Comparison of ENCODE assay signal across 8 mouse cellular contexts in the genomic region with DNA sequence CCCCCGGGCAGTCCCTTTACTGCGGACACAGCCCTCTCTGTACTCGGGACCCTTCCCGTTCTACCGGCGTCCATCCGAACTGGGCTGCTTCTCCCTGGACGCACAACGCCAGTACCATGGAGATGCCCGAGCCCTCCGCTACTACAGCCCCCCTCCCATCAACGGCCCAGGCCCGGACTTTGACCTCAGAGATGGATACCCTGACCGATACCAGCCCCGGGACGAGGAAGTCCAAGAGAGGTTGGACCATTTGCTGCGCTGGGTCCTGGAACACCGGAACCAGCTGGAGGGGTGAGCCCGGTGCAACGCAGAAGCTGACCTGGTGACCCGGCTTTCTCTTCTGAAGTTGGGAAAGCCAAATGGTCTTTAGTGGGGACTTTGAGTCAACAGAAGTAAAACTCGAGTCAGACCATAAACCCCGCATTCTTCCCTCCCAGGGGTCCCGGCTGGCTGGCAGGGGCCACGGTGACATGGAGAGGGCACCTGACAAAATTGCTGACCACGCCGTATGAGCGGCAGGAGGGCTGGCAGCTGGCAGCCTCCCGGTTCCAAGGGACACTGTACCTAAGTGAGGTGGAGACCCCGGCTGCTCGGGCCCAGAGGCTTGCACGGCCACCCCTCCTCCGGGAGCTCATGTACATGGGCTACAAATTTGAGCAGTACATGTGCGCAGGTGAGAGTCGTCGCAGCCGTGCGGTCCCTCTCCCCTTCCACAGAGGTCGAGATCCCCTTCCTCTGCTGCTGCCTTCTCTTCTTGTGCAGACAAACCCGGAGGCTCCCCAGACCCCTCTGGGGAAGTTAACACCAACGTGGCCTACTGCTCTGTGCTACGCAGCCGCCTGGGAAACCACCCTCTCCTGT. TPM values are rescaled to one million over a fixed set of nuclear protein-coding genes. Genes with fewer than 3 reads are reported as not detected.
DNase-seq lines count a peak whose midpoint lies in the region; ATAC-seq and TF ChIP-seq lines count a peak whose summit lies in the region.

No protein-coding gene starts in this region.

- no peaks in the 10 kb centered on the region for H3K9me3 ChIP-seq in intestine, embryonic 14.5 days (ENCODE audit: control insufficient read depth, low read length)
- no peaks in the 10 kb centered on the region for H3K9me3 ChIP-seq in megakaryocyte, embryonic 14.5 days

- peak overlapping the region; percentile 78 for H3K9ac ChIP-seq in intestine, embryonic 14.5 days (ENCODE audit: low read length)

- TF ChIP-seq POLR2A in testis, adult 2 months (IDR thresholded peaks at IDR 0.05; ENCODE audit: control insufficient read depth, low read depth, low read length) = no peak

- H3K27ac ChIP-seq in testis, adult 2 months (ENCODE audit: control insufficient read depth, insufficient read depth, low read depth, low read length) = peak overlapping the region; percentile 86
- peak overlapping the region; percentile 73 for H3K27ac ChIP-seq in intestine, embryonic 14.5 days (ENCODE audit: low read depth)

- TF ChIP-seq CTCF in testis, adult 2 months (IDR thresholded peaks at IDR 0.05; ENCODE audit: control insufficient read depth, insufficient read depth, insufficient replicate concordance, low read depth, low read length) = no peak

- peak; percentile 4; the same call in 1 of the 2 replicates for ATAC-seq in intestine, embryonic 14.5 days (replicated peaks; ENCODE audit: low FRiP score, low TSS enrichment, low read depth)

- H3K4me2 ChIP-seq in intestine, embryonic 14.5 days (ENCODE audit: low read length) = peak overlapping the region; percentile 94

- 35% methylated on average over 43 of the region's 43 CpGs for WGBS in intestine, embryonic 14.5 days

- peaks cover 14% of the 10 kb centered on the region for H3K4me1 ChIP-seq in testis, adult 2 months (ENCODE audit: control insufficient read depth, insufficient read depth, low read length)
- peaks cover 17% of the 10 kb centered on the region for H3K4me1 ChIP-seq in intestine, embryonic 14.5 days (replicated peaks; ENCODE audit: control insufficient read depth, insufficient read depth, low read length)
- H3K4me1 ChIP-seq in megakaryocyte, embryonic 14.5 days = peaks cover 36% of the 10 kb centered on the region

- no peaks in the 10 kb centered on the region for H3K27me3 ChIP-seq in testis, adult 2 months (ENCODE audit: control insufficient read depth, insufficient read depth, low read length)
- H3K27me3 ChIP-seq in intestine, embryonic 14.5 days (replicated peaks; ENCODE audit: control insufficient read depth, insufficient read depth, low read length) = no peaks in the 10 kb centered on the region
- no peaks in the 10 kb centered on the region for H3K27me3 ChIP-seq in megakaryocyte, embryonic 14.5 days (replicated peaks)

- DNase-seq in adrenal gland, postnatal 14 days = peak; percentile 34
- DNase-seq in adrenal gland, adult 18-20 months (ENCODE audit: low spot score in 2 of 2) = no peak
- DNase-seq in testis, postnatal 10 days (ENCODE audit: low spot score) = no peak
- DNase-seq in intestine, embryonic 14.5 days (ENCODE audit: low spot score) = no peak
- DNase-seq in adrenal gland, postnatal 25 days = no peak
- DNase-seq in adrenal gland, postnatal 4 days (ENCODE audit: low spot score in 2 of 2) = no peak

- H3K4me3 ChIP-seq in testis, adult 2 months (ENCODE audit: control insufficient read depth, low read depth, low read length) = peak overlapping the region; percentile 99
- H3K4me3 ChIP-seq in intestine, embryonic 14.5 days (ENCODE audit: low read depth, low read length) = peak overlapping the region; percentile 84
- peak overlapping the region; percentile 98 for H3K4me3 ChIP-seq in megakaryocyte, embryonic 14.5 days (replicated peaks)

- H3K36me3 ChIP-seq in testis, adult 2 months (ENCODE audit: control insufficient read depth, insufficient read depth, low read length) = peaks cover 1% of the 10 kb centered on the region; the same call in 1 of the 2 replicates
- peaks cover 53% of the 10 kb centered on the region for H3K36me3 ChIP-seq in intestine, embryonic 14.5 days (ENCODE audit: control insufficient read depth, insufficient read depth, low read length)
- H3K36me3 ChIP-seq in megakaryocyte, embryonic 14.5 days (replicated peaks; ENCODE audit: low read length) = peaks cover 72% of the 10 kb centered on the region

RNA-seq across cellular contexts. Expression of a gene that starts 0.9 kb away (rescaled TPM):
- total RNA-seq in adrenal gland, postnatal 14 days (2021) = 65.0 and 65.5 TPM in 2 replicates
- 10 to 100 TPM; 75.5 to 82.1 TPM for total RNA-seq in adrenal gland, adult 18-20 months (2021)
- 51.3 and 61.0 TPM in 2 replicates for polyA plus RNA-seq in testis, adult 2 months (2012; rRNA removed)
- polyA plus RNA-seq in intestine, embryonic 14.5 days (2014; fragmentation: Nextera tagmentation; extraction: Ambion mirVana) = 58.2 and 63.4 TPM in 2 replicates
- 61.9 and 137 TPM in 2 replicates for polyA plus RNA-seq in megakaryocyte, embryonic 14.5 days (2012; ENCODE audit: insufficient read depth, low replicate concordance)
- total RNA-seq in adrenal gland, postnatal 25 days (2021) = 54.8 and 65.0 TPM in 2 replicates
- 10 to 100 TPM; 72.5 to 73.2 TPM for total RNA-seq in adrenal gland, postnatal 4 days (2021)

RNA-seq across cellular contexts. Expression of a gene that starts 0.9 kb away (rescaled TPM):
- total RNA-seq in adrenal gland, postnatal 14 days (2021) = 38.0 and 38.6 TPM in 2 replicates
- 10 to 100 TPM; 54.2 to 62.5 TPM for total RNA-seq in adrenal gland, adult 18-20 months (2021)
- 41.3 and 46.3 TPM in 2 replicates for polyA plus RNA-seq in testis, adult 2 months (2012; rRNA removed)
- 22.0 and 25.8 TPM in 2 replicates for polyA plus RNA-seq in intestine, embryonic 14.5 days (2014; fragmentation: Nextera tagmentation; extraction: Ambion mirVana)
- polyA plus RNA-seq in megakaryocyte, embryonic 14.5 days (2012; ENCODE audit: insufficient read depth, low replicate concordance) = 44.3 and 85.0 TPM in 2 replicates
- total RNA-seq in adrenal gland, postnatal 25 days (2021) = 45.1 and 45.5 TPM in 2 replicates
- 10 to 100 TPM; 49.1 to 49.5 TPM for total RNA-seq in adrenal gland, postnatal 4 days (2021)

RNA-seq across cellular contexts. Expression of a gene that starts 12.3 kb away (rescaled TPM):
- total RNA-seq in adrenal gland, postnatal 14 days (2021) = 55.0 and 60.0 TPM in 2 replicates
- total RNA-seq in adrenal gland, adult 18-20 months (2021) = 10 to 100 TPM; 60.8 to 65.9 TPM
- 137 and 142 TPM in 2 replicates for polyA plus RNA-seq in testis, adult 2 months (2012; rRNA removed)
- polyA plus RNA-seq in intestine, embryonic 14.5 days (2014; fragmentation: Nextera tagmentation; extraction: Ambion mirVana) = 42.0 and 45.9 TPM in 2 replicates
- 25.1 and 27.6 TPM in 2 replicates for polyA plus RNA-seq in megakaryocyte, embryonic 14.5 days (2012; ENCODE audit: insufficient read depth, low replicate concordance)
- total RNA-seq in adrenal gland, postnatal 25 days (2021) = 69.2 and 79.3 TPM in 2 replicates
- total RNA-seq in adrenal gland, postnatal 4 days (2021) = 10 to 100 TPM; 70.9 to 80.2 TPM

RNA-seq across cellular contexts. Expression of a gene that starts 12.5 kb away (rescaled TPM):
- total RNA-seq in adrenal gland, postnatal 14 days (2021) = 54.4 and 58.4 TPM in 2 replicates
- total RNA-seq in adrenal gland, adult 18-20 months (2021) = 10 to 100 TPM; 46.1 to 54.5 TPM
- polyA plus RNA-seq in testis, adult 2 months (2012; rRNA removed) = 173 and 180 TPM in 2 replicates
- polyA plus RNA-seq in intestine, embryonic 14.5 days (2014; fragmentation: Nextera tagmentation; extraction: Ambion mirVana) = 121 and 123 TPM in 2 replicates
- polyA plus RNA-seq in megakaryocyte, embryonic 14.5 days (2012; ENCODE audit: insufficient read depth, low replicate concordance) = 67.5 and 220 TPM in 2 replicates
- 57.9 and 61.6 TPM in 2 replicates for total RNA-seq in adrenal gland, postnatal 25 days (2021)
- 10 to 100 TPM; 58.2 to 60.6 TPM for total RNA-seq in adrenal gland, postnatal 4 days (2021)

RNA-seq across cellular contexts. Expression of a gene that starts 24.6 kb away (rescaled TPM):
- 36.2 and 180 TPM in 2 replicates for total RNA-seq in adrenal gland, postnatal 14 days (2021)
- total RNA-seq in adrenal gland, adult 18-20 months (2021) = 10 to 100 TPM; 14.6 to 38.9 TPM
- polyA plus RNA-seq in testis, adult 2 months (2012; rRNA removed) = 1.1 and 1.2 TPM in 2 replicates
- polyA plus RNA-seq in intestine, embryonic 14.5 days (2014; fragmentation: Nextera tagmentation; extraction: Ambion mirVana) = 19.4 and 24.2 TPM in 2 replicates
- 0.54 TPM in 1 of 2 replicates, not detected in the other for polyA plus RNA-seq in megakaryocyte, embryonic 14.5 days (2012; ENCODE audit: insufficient read depth, low replicate concordance)
- total RNA-seq in adrenal gland, postnatal 25 days (2021) = 6.5 and 18.6 TPM in 2 replicates
- 100 to 1,000 TPM in 1 of 2 experiments, 10 to 100 TPM in 1; 18.7 to 137 TPM for total RNA-seq in adrenal gland, postnatal 4 days (2021)
